Mouse (Mus musculus) cerebellum, adult 2 months (tissue): ENCODE data around the gene Sec22a.

ENCODE experiments used
- CTCF ChIP-seq: fragments of 200-500 bp; IDR thresholded peaks from 2 replicates; pipeline ENCODE4 v1.5.1; 2011; ENCODE audit warnings: low read depth, mild to moderate bottlenecking, control low read depth, low read length, moderate library complexity, borderline replicate concordance; ENCODE audit not compliant: insufficient read depth
- POLR2A ChIP-seq: fragments of 200-500 bp; IDR thresholded peaks from 2 replicates; pipeline ENCODE4 v1.6.1; 2011; ENCODE audit warnings: low read length, control low read depth, borderline replicate concordance; ENCODE audit not compliant: insufficient read depth

GRCm38 (mm10) chr16:35315496-35315895 lies 48.2 kb downstream of the Sec22a start:
- TF ChIP-seq CTCF, result no peak
- TF ChIP-seq POLR2A, result no peak
